ENCODE assay signal across 8 mouse cellular contexts in genomic region chr4:136602568-136602967, GRCm38 (mm10). TPM values are rescaled to one million over a fixed set of nuclear protein-coding genes. Genes with fewer than 3 reads are reported as not detected.
DNase-seq lines count a peak whose midpoint lies in the region; ATAC-seq lines count a peak whose summit lies in the region.

TSS of gene Kdm1a (minus strand) at chr4:136602723.

- H3K27me3 ChIP-seq in hindbrain, embryonic 14.5 days (ENCODE audit: control insufficient read depth, insufficient read depth, low read length), result no peaks in the 10 kb centered on the region

- peak within 1 kb of the TSS; percentile 78 for H3K4me2 ChIP-seq in hindbrain, embryonic 14.5 days (replicated peaks)

- peak within 1 kb of the TSS; percentile 96 for H3K27ac ChIP-seq in hindbrain, embryonic 14.5 days

- DNase-seq in R1 (ENCODE audit: low read depth, low spot score), result peak; percentile 96
- DNase-seq in cerebellum, postnatal 25 days, result peak; percentile 98 to 99
- peak; percentile 93 for DNase-seq in frontal cortex, postnatal 25 days (ENCODE audit: low spot score in 2 of 2)
- DNase-seq in hindbrain, embryonic 14.5 days (ENCODE audit: low spot score), result peak; percentile 98
- DNase-seq in layer of hippocampus, postnatal 36 days, result peak; percentile 94 to 96
- peak; percentile 96 for DNase-seq in lung, postnatal 36 days
- DNase-seq in retina, postnatal 1 day, result peak; percentile 96
- peak; percentile 91 to 92 for DNase-seq in urinary bladder, adult 18-20 months (ENCODE audit: low spot score in 2 of 2)

- no peaks in the 10 kb centered on the region for H3K9me3 ChIP-seq in hindbrain, embryonic 14.5 days (ENCODE audit: control insufficient read depth, low read length)

- peak within 1 kb of the TSS; percentile 92 for H3K4me3 ChIP-seq in hindbrain, embryonic 14.5 days (replicated peaks; ENCODE audit: low read length)

- no peaks in the 10 kb centered on the region for H3K36me3 ChIP-seq in hindbrain, embryonic 14.5 days (replicated peaks; ENCODE audit: control insufficient read depth, insufficient read depth)

- peak; percentile 88 for ATAC-seq in hindbrain, embryonic 14.5 days (ENCODE audit: low FRiP score)

- H3K9ac ChIP-seq in hindbrain, embryonic 14.5 days, result peak within 1 kb of the TSS; percentile 99

- H3K4me1 ChIP-seq in hindbrain, embryonic 14.5 days (replicated peaks; ENCODE audit: control insufficient read depth, insufficient read depth, low read length), result peaks cover 13% of the 10 kb centered on the region

- WGBS in hindbrain, embryonic 14.5 days, result under 1% methylated on average over 42 of the region's 45 CpGs

RNA-seq across cellular contexts. Expression of gene Kdm1a, which starts in this region (rescaled TPM):
- 93.8 and 94.1 TPM in 2 replicates for polyA plus RNA-seq in hindbrain, embryonic 14.5 days (2014; fragmentation: Nextera tagmentation; extraction: Ambion mirVana)
- total RNA-seq in layer of hippocampus, postnatal 36 days (2021), result 10 to 100 TPM; 89.2 to 95.6 TPM

Comparison
In these comparisons a context has a peak if more than half of its experiments do, and no peak if none do; other contexts are left out.
1. Peak in every context shown above with its lines: DNase-seq, ATAC-seq, H3K4me3 ChIP-seq and H3K27ac ChIP-seq.